Mouse (Mus musculus): ENCODE measurements around the gene Bcl2l11.

DNA sequence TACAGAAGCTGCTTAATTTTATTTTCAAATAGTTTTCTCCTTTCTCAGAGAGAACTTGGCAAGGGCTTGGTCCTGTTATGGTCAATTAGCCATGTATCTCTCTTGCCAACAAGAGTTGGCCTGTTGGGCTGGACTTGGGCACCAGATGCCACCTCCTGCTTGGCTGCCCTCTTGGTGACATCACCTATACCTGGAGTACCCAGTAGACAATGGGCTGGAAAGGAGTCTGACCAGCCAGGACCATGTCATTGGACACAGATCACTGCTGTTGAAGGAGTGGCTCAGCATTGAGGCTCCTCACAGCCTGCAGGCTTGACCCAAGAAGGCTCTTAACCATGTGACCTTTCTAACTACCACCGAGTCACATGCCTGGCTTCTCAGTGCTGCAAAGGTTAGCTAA, 82.7 kb downstream of the Bcl2l11 start:
- TF ChIP-seq CTCF (IDR thresholded peaks at IDR 0.05; ENCODE audit: borderline replicate concordance, extremely low read depth, insufficient read depth, insufficient read length) (no peak), POLR2A (IDR thresholded peaks at IDR 0.05; ENCODE audit: borderline replicate concordance, extremely low read depth, insufficient read depth, insufficient read length, poor library complexity, severe bottlenecking) (no peak)

All from brain, embryonic 14.5 days (tissue).